Mouse (Mus musculus) small intestine, adult 10 weeks (tissue): Measurements from ENCODE around the gene Patl1. TPM values are rescaled to one million over a fixed set of nuclear protein-coding genes. Genes with fewer than 3 reads are reported as not detected.

Experiments used
- polyA plus RNA-seq: library from polyadenylated mRNA; stranded (reverse); fragments of 350-450 nt; fragmentation: Illumina TruSeq; extraction: RNeasy Lipid Tissue Mini Kit (QIAGEN cat#74804); gene quantifications from one replicate; pipeline ENCODE4 v1.2.3, GENCODE M21; 2014; ENCODE audit warnings: low replicate concordance

Patl1 gene
- polyA plus RNA-seq = 34.9 TPM

DNA sequence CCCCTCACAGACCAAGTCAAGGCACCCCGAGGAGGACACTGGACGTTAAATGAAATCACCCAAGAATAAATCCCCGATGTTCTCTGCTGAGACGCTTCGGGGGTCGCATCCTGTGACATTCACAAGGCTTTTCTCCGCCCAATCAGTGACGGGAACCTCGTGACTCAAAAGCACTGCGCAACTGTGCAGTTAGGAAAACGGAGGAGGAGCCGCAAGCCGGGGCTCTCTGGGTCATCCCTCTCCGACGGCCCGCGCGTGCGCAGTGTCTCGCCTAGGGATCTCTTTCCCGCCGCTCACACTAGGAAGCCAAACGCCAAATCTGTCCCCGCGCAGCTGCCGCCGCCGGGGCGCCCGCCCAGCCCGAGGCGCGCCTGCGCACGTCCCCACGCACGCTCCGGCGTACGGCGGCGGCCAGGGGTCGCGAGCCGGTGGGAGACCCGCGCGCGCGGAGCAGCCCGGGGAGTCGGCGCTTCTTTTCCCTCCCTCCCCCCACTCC, at the start of gene Patl1:
Gene Patl1 (plus strand): TSS at position 363 of the 496 bp plus-strand sequence.

GRCm38 (mm10) chr19:11875006-11875405, 37.2 kb upstream of the Patl1 start, which contains the start of gene Olfr1419:
TSS of gene Olfr1419 (minus strand) at chr19:11875106.

DNA sequence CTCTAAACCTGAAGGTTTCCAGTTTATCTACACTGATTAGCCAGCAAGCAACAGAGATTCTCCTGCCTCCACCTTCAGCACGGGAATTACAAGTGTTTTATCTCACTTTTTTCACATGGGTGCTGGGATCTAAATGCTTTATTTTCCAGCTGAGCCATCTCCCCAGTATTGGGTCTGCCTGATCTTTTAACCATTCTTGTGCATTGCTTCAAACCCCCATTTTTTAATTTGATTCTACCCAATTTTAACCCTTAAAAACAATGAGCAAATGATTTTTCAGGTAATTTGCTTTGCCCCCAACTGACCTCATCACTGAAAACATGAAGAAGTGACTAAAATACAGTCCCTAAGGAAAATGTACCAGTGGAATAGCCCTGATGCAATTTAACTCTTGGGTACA, 25.9 kb upstream of the Patl1 start, which contains the start of gene Olfr1420:
Gene Olfr1420 (plus strand): TSS at position 301 of the 400 bp plus-strand sequence.

GRCm38 (mm10) chr19:11965023-11965942, 53.1 kb downstream of the Patl1 start, which contains the start of gene Osbp:
TSS of gene Osbp (plus strand) at chr19:11965941.

Other genes starting within 250 kb of the Patl1 start
- gene Oosp1, start 221.2 kb upstream of the Patl1 start, polyA plus RNA-seq = 0.63 TPM
- gene Oosp3, start 215.3 kb upstream of the Patl1 start, polyA plus RNA-seq = not detected
- 0.45 TPM for gene Gif, start 164.8 kb upstream of the Patl1 start, polyA plus RNA-seq
- 25.3 TPM for gene Mrpl16, start 142.0 kb upstream of the Patl1 start, polyA plus RNA-seq
- 129 TPM for gene Stx3, start 93.0 kb upstream of the Patl1 start, polyA plus RNA-seq
- gene Olfr1417, start 73.2 kb upstream of the Patl1 start, polyA plus RNA-seq = not detected
- gene Olfr1418, start 51.3 kb upstream of the Patl1 start, polyA plus RNA-seq = not detected
- gene Olfr1419, start 37.3 kb upstream of the Patl1 start, polyA plus RNA-seq = not detected
- not detected for gene Olfr1420, start 25.8 kb upstream of the Patl1 start, polyA plus RNA-seq
- 27.3 TPM for gene Osbp, start 53.5 kb downstream of the Patl1 start, polyA plus RNA-seq
- not detected for gene Olfr1423, start 128.9 kb downstream of the Patl1 start, polyA plus RNA-seq
- gene Olfr1424, start 150.3 kb downstream of the Patl1 start, polyA plus RNA-seq = not detected
- not detected for gene Olfr1425, start 165.3 kb downstream of the Patl1 start, polyA plus RNA-seq
- not detected for gene Olfr1426, start 179.6 kb downstream of the Patl1 start, polyA plus RNA-seq
- not detected for gene Olfr1427, start 190.9 kb downstream of the Patl1 start, polyA plus RNA-seq
- not detected for gene Olfr1428, start 203.5 kb downstream of the Patl1 start, polyA plus RNA-seq
- gene Olfr76, start 210.8 kb downstream of the Patl1 start, polyA plus RNA-seq = not detected